Mouse (Mus musculus) megakaryocyte, embryonic 14.5 days (primary cell): Measurements from ENCODE around the gene Zmym3.

ENCODE experiments used
- FLI1 ChIP-seq: IDR thresholded peaks from 2 replicates; pipeline ENCODE4 v1.6.1; 2012; ENCODE audit warnings: low read length, inconsistent platforms, mixed read lengths
- GATA1 ChIP-seq: IDR thresholded peaks from 3 replicates; pipeline ENCODE4 v1.6.1; 2012; ENCODE audit warnings: mixed read lengths, low read length, inconsistent platforms, borderline replicate concordance

DNA sequence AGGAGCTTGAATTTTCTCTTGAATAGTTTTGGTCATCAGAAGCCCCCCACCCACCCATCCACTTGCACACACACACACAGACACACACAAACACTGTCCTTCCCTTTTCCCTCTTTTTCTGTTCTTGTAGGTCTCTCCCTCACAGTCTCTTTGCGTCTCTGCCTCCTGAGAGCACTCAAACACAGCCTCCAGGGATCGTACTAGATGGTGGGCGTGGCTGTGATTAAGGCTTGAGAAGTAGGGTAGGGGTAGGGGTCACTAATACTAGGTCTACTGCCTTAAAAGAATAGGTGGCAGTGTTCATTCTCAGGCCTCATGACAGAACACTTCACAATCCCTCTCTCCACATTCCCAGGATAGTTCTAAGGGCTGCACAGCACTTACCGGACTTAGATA, at the start of gene Zmym3:
- TF ChIP-seq GATA1 (no peak), FLI1 (no peak)
